Mouse (Mus musculus) embryo, embryonic 11 days (tissue): Measurements from ENCODE around the gene Zfp385a.

ENCODE experiments used
- DNase-seq: peaks from one replicate; pipeline ENCODE4 v3.0.0-alpha.2; 2015

The Zfp385a gene

DNA sequence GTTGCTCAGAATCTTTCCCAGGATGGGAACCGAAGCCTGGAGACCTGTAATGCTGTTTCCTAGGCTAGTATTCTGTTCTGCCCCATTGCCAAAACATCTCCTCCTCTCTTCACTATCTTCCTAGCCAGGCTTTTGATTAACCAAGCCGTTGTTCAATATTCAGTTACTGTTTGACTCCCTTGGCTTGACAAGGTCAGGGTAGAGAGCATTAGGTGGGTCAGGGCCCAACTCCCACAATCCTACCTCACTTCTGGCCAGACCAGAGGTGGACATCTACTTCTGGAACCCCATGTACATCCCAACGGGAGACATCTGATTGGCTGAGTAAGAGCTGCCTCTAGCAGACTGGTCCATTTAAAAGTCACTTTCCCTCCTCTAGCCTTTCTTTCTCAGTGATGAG, 23.1 kb upstream of the Zfp385a start:
- no peak for DNase-seq

DNA sequence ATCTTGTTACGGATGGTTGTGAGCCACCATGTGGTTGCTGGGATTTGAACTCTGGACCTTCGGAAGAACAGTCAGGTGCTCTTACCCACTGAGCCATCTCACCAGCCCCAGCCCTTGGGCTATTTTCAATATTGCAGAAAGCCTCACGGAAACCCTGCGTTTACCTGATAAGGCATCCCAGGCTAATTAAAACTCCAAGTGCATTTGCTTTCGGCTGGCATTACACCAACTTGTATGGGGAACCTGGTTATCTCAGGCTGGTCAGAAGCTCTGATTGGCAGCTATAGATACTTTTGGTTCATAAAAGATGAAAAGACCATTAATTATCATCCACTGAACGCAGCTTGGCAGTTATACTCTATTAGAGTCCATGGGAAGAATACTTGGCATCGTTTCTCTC, 22.4 kb upstream of the Zfp385a start:
- DNase-seq, result no peak

DNA sequence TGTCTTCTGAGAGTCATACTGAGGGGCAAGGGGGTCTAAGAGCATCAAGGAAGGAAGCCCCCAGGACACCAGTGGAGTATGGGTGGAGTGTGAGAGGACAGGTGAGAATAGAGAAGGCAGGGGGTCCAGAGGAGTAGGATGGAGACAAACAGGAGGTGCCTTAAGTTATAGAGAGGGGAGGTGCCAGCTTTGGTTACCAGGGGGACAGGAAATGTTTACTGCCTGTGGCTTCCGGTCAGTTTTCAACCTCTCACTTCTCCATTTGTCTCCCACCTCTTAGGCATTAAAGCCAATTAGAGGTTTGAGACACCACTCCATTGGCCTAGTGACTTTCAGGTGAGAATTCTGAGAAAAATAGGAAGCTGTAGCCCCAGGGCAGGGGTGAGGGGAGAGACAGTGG, 21.4 kb upstream of the Zfp385a start:
- no peak for DNase-seq

DNA sequence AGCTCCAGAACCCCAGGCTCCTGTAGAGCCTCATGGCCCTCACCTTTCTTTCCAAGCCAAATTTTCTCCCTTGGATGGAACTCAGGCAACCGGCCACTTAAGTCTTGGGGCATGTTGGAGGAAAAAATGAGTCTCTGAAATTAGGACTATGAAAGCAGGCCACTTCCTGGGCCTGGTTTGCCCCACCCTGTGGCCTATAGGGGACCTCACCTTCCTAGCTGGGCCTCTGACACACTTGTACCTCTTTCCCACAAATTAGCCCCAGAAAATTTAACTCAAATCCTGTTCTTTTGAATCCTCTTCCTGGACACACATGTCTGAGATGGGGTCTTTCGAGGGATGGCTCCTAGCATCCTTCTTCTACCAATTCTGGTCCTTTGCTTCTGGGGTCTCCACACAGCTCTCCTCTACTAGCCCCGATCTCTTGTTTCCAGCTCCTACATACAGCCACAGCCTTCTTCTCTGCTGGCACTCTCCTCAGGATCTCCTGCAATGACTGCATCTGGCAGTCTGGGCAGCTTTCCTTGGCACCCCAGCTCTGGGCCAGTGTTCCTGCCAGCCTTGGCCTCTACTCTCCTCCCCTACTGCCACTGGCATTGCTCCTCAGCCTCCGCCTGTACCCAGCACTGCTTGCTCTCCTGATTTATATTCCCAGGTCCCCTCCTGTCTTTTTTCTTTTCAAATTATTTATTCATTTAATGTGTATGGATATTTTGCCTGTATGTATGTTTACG, 20.1 kb upstream of the Zfp385a start:
- DNase-seq, result no peak

DNA sequence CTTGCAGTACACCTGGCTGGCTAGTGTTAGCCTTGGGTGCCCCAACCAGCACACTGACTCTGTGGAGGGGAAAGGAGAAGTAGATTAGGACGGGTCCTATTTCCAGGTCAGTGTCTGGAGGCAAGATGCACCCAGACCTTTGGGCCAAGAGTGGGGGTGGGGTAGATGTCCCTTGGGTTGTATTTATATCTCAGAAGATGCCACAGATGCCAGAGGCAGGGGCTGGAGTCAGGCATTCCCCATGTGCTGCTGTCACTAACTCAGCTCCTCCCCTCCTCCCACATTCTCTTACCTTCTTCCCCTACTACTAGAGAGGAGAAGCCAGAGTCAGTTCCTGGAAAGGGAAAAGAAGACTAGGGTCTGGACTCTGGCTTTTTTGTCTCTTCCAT, 19.2 kb upstream of the Zfp385a start:
- no peak for DNase-seq

DNA sequence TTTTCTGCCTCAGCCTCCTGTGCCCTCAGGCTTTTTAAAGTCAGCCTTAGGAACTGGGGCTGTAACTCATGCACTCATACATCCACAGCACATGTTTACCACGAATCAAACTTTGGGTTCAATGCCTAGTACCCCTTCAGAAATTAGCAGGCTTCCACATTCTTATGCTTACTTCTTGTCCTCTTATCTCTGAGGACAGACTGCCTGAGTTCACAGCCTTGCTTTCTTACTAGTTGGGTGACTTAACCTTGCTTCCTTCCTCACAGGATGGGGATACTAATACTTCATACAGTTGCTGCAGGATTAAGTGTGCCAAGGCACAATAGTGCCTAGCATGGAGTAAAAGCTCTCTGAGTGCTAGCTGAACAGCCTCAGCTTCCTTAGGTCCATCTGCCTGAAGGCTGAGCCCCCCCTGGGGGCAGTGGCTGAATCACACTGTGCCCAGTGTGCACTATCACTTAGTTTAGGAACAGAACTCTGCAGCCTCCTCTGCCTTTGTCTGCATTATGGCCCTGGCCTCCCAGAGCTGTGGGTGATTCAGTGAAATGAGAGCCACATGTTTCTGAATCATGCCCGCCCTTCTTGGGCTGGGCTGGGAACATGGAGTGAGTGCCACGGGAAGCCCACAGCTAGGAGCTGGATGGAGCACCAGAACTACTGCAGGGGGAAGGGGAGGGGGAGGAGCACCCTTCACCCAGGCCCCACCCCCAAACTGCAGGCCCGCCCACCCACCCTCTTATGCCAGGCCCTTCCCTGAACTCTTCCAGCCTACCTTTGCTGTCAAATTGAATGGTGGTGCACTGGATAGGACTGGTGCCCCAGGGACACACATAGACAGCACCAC, 18.6 kb upstream of the Zfp385a start:
- peak; percentile 65 for DNase-seq

DNA sequence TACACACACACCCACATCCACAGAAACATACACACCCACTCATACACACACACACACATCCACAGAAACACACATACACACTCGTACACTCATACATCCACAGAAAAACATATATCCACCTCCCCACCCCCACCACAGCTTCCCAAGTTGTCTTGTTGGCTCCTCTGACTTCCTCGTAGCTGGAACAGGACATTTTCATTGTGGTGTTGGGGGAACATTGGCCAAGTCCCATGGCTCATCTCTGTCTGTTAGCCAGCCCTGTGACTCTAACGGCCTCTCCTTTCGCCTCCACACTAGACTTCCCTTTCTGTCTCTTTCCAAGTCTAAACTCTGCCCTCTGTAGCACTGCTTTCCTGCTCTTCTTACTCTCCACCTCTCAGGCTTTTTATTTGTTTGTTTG, 17.9 kb upstream of the Zfp385a start:
- no peak for DNase-seq

DNA sequence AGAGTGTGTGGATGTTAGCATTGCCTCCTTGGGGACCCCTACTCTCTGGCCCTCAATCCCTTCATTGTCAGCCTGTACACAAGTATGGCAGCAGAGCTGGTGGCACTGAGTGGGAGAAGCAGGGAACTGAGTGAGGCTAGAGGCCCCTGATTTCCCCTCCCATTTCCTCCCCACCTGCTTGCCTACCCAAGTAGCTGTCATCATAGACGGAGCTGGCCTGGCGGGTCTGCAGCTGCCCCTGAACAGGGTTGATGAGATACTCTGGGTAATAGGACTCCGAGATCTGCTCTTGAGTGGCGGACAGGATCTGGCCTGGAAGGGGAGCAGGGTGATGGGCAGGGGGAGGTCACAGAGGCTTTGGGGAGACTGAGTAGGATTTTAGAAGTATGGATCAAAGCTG, 16.2 kb upstream of the Zfp385a start:
- no peak for DNase-seq

DNA sequence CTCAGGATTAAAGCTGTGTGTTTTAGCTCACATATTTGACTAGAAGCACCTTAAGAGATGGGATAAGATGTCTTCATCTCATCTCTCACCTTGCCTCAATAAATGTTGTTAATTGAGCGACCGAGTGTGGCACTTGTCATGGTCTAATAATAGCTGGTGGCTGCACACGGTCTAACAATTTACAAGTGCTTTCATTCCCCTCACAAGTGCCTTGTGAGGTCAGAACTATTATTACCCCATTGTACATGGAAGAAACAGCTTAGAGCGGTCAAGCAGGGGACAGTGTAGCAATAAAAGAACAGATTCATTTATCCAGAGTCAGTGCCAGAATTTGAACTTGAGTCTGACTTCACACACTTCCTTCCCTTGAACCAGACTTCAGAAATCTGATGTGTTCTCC, 15.5 kb upstream of the Zfp385a start:
- no peak for DNase-seq

DNA sequence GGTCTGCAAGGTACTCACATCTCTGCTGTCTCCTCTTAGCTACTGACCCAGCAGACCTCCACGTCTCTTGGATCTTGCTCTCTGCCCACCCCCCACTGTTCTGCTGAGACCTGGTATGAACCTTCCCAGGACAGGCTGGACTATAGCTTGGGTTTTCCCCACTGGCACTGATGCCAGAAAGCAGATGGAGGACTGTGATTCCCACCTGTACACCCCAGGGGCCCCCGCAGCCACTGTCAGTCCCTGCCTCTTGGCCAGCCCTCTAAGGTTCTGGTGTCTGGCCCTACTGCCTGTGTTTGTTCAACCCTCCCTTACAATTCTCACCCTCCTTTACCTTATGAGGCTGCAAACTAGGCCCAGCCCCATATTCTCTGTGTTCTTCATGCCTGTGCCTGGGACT, 14.8 kb upstream of the Zfp385a start:
- no peak for DNase-seq

DNA sequence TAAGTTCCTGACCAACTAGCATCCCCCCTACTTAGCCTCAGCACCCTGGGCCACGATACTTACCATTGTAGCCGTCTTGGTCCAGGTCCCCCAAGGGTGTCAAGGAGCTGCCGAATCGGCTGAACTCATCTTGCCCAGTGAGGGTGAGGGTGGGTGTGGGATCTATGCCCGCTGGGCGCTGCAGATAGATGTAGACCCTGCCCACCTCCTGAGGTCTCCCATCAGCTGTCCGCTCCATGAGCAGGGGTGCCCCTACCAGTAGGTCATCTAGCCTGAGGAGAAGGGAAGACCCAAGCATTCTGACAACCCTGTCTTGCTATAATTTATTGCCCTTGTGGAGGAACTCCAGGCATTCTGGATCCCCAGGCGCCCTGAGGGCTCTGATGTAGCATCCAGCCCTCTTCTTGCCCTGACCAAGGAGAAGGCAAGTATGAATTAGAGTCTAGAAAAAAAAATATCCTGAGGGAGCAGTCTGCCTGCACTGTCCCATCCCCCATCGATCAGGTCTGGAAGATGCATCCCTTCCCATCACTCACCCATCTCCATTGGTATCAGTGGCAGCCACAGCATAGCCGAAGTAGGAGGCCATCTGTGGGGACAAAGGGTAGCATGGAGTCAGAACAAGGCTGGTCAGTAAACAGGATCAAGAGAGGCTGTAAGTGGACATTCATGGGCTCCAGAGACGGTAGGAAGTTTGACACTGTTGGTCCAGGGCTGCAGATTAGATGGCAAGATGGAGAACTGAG, 13.8 kb upstream of the Zfp385a start:
- no peak for DNase-seq

DNA sequence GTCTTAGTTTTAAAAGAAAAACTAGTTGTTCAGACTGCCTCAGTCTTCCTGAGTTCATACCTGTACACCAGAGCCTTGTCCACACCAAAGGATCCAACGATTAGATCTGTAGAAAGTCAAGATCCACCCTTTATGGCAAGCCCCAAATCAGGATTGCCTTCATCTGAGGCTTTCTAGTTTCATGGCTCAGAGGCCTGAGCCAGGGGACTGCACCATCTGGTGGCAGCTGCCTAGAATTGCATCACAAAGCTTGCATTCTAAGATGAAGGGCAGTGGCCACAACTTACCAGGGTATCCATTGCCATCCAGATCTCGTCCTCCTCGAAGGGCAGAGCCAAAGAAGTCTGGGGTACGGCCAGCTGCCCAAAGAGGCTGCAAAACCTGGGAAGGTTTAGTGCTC, 13.0 kb upstream of the Zfp385a start:
- peak; percentile 76 for DNase-seq

DNA sequence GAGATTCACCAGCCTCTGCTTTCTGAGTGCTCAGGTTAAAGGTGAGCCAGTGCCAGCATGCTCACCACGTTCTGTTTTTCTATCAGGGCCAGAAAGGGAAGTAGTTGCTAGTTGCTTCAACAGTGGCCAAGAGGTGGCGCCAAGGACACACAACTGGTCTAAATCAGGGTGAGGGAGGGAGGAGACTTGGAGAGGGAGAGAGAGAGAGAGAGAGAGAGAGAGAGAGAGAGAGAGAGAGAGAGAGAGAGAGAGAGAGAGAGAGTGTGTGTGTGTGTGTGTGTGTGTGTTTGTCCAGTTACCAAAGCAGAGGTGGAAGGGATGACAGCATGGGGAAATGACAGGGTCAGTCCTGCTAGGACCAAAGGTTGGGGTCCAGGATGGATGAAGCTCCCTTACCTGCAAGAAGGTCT, 7.4 kb upstream of the Zfp385a start:
- DNase-seq, result peak; percentile 78

DNA sequence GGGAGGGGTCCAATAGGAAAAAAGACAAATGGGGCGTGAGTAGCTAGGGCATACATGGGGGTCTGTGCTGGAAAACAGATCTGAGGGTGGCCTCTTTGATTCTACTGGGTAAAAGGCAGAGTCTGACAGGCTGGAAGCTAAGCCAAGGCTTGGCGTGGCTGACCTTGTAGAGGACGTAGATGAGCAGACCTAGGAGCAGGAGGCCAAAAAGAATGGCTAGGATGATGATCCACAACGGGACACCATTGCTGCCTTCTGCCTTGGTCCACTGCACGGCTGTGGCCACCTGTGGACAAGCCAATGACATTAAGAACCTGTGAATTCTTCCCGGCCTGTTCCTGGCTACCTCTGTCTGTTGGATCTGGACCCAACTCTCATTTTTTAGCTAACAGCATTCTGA, 5.9 kb upstream of the Zfp385a start:
- DNase-seq, result no peak

DNA sequence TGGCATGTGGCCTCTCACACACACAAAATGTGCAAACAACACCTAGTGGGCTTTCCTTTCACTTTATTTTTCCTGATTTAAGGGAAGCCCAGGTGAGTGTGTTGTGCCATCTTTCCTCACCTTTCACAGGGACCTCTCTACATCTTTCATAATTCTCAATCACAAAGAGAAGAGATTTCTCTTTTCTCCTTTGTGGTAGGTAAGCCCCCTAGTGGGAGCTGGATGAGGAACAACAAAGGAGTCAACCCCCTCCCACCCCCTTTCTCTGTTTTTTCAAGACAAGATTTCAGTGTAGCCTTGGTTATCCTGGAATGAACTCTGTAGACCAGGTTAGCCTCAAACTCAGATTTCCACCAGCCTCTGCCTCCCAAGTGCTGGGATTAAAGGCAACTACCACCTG, 3.7 kb upstream of the Zfp385a start:
- DNase-seq, result no peak

DNA sequence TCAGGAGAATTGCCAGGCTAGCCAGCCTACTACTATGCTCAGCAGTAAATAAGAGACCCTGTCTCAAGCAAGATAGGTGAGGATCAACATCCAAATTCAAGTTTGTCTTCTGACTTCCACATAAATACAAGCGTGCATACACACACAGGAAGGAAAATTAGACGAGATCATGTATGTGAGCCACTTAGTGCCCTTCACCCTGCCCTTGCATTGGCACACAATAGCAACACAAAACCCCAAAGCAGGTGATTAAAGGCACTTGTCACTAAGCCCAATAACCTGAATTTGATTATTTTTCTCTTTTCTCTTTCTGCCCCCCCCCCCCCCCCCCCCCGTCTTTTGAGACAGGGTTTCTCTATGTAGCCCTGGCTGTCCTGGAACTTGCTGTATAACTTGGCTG, 3.1 kb upstream of the Zfp385a start:
- DNase-seq, result no peak

DNA sequence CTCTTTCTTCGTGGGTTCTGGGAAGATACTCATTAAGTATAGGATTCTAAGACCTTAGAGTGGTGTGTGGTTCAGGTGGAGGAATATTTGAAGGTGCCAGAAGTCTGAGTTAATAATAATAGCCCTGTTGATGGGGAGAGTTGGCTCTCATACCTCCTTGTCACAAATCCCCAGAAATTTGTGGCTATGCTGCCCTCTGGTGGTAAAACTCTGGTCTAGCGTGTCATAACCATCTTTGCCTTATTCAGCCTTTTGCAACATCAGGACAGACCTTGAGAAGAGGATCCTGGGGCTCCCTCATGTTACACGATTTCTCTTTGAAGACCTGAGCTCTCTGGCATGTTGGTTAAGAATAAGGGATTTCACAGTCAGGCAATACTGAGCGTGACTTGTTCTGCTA, 2.5 kb upstream of the Zfp385a start:
- DNase-seq, result peak; percentile 90

DNA sequence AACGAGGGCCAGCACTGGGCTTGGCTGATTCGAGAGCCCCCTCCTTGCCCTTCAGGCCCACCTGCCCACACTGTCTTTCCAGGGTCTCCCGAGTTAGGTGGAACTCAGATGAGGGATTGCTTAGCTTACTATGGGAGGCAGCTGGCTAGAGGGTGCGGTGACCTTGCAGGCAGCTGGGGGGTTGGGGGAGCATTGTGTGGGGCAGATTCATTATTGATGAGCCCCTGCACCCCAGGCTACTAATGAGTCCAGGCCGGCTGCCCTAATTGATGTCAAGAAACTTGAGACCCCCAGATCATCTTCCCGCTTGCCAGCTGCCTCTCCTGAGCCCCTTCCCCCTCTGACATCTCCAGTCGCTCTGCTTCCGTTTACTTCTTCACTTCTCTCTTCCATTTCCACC, 1.7 kb upstream of the Zfp385a start:
- DNase-seq, result no peak

DNA sequence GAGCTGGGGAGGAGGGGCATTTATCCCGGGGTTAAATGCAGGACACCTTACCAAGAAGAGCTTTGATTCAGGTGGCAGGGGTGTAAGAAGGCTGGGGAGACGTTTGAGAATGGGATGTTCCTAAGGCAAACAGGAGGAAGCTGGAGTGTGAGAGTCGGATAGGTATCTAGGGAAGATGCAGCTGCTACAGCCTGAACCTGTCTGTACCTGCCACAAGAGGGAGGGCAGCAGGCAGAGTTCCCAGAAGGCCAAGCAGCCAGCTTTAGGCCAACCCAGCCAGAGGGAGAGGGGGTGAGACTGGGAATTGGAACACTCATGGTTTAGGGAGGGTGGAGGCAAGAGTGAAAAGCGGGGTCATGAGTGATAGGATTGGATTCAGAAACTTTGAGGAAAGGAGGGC, 893 bp upstream of the Zfp385a start:
- DNase-seq, result no peak

DNA sequence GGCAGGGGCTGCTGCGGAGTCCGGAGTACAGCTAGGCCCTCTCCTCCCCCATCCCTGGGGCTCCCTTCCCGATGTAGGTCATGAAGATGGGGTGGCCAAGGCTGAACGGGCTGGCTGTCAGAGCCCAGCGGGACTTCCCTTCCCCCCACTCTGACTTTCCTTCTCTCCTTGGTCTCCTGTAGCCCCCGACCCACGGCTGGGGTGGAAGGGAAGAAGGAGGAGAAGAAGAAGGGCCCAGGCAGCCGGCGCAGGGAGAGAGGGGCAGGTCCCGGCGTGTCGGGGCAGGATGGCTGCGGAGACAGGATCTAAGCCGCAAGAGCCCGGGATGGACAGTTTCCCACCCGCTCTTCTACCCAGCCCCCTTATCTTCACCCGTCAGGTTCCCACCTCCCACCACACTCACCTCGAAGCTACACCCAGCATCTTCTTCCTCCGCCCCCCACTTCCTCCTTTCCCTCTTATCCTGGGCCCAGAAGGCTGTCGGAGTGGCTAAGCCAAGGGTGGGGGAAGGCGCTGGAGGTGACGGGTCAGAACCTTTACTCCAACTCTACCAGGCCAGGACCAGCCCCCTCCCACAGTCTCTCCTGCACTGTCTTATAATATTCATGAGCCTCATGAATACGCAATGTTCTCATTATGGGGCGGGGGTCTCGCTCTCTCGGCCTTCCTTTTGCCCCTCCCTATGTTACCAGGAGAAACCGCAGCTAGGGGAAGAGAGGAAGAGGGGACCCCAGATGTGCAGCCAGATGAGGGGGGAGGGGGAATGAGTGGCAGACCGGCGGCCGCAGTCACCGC, 530 bp downstream of the Zfp385a start:
- no peak for DNase-seq

DNA sequence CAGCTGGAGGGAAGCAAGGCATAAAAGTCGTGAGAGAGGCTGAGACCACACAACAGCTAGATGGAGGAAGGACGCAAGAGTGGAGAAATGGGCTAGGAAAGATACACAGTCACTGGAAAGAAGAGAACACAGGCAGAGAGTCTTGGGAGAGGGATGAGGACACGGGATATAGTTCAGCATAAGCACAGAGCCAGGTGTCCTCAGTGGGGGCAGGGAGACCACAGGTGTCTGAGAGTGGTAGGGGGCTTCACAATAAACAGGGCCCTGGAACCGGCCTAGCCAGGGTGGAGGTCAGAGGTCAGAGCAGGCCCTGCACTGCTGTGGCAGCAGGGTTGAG, 1.1 kb downstream of the Zfp385a start:
- no peak for DNase-seq

DNA sequence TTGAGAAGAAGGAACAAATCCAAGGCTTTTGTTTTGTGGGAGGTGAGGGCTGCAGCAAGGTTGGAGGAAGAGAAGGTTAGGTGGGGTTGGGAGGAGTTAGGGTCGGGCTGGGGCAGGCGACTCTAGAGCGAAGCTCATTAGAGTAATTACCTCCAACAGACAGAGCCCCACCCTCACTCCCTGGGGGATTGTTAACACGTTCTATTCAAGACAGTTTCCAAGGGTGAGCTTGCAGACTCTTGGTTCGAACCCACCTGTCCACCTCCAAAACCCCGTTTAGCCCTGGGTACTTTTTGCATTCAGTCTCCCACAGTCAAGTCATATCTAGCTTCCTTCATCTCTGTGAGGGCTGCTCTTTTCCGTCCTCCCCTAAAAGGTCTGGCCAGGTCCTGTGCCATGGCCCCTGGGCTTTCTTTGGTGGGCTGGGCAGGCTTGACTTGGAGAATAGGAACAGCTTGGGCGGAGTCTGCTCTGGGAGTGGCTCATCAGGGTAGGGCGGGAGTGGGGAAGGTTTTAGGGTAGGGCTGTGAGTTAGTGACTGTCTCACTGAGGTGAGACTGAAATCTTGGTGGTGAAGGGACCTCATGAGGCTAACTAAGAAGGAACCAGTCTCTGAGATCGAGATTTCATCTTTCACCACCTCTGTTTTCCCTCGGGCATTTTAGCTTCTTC, 2.8 kb downstream of the Zfp385a start:
- DNase-seq, result no peak
